Mouse (Mus musculus) kidney, adult 2 months (tissue): Measurements from ENCODE around the gene Tomm5. TPM values are rescaled to one million over a fixed set of nuclear protein-coding genes. Genes with fewer than 3 reads are reported as not detected.
A peak's percentile ranks its signal among the peaks of the same experiment; 100 is the strongest.
"Not testable (repeated sequence)": the region's sequence is repeated elsewhere in the genome, so short reads cannot be mapped to it uniquely, and the experiment has no call there.

ENCODE experiments used
- DNase-seq: peaks from one replicate; pipeline ENCODE4 v3.0.0; 2021
- H3K27ac ChIP-seq: fragments of 200-500 bp; 2 replicates; pipeline ENCODE4 v1.5.1; 2012; ENCODE audit warnings: low read depth, low read length, control low read depth, inconsistent platforms; ENCODE audit not compliant: insufficient read depth
- H3K27me3 ChIP-seq: fragments of 200-500 bp; replicated peaks from 2 replicates; pipeline ENCODE4 v1.6.1; 2012; ENCODE audit warnings: mild to moderate bottlenecking, moderate library complexity, low read length, inconsistent platforms; ENCODE audit not compliant: control insufficient read depth, insufficient read depth
- H3K36me3 ChIP-seq: fragments of 200-500 bp; 2 replicates; pipeline ENCODE4 v1.6.1; 2012; ENCODE audit warnings: mild to moderate bottlenecking, moderate library complexity, low read length, inconsistent platforms; ENCODE audit not compliant: control insufficient read depth, insufficient read depth
- H3K4me1 ChIP-seq: fragments of 200-500 bp; 2 replicates; pipeline ENCODE4 v1.6.1; 2011; ENCODE audit warnings: low read length; ENCODE audit not compliant: control insufficient read depth, insufficient read depth
- H3K4me3 ChIP-seq: fragments of 200-500 bp; 2 replicates; pipeline ENCODE4 v1.5.1; 2011; ENCODE audit warnings: mild to moderate bottlenecking, low read depth, low read length, control low read depth; ENCODE audit not compliant: insufficient read depth
- CTCF ChIP-seq: fragments of 200-500 bp; conservative IDR thresholded peaks from 2 replicates; pipeline ENCODE4 v1.5.1; 2011; ENCODE audit warnings: low read depth, mild to moderate bottlenecking, control low read depth, low read length, moderate library complexity, mixed read lengths; ENCODE audit not compliant: insufficient read depth, insufficient read length
- POLR2A ChIP-seq: fragments of 200-500 bp; IDR thresholded peaks from one replicate; pipeline ENCODE4 v1.6.1; 2011; ENCODE audit warnings: low read depth, low read length, control low read depth
- WGBS: fragments of 180-500 bp; shearing (Covaris S2); methylation state at CpG from one replicate; pipeline ENCODE4 v1.1.7; 2018; 5-methylcytosine and 5-hydroxymethylcytosine counted together
- polyA plus RNA-seq: library from polyadenylated mRNA; depleted of rRNA; stranded (reverse); fragments of >200 nt; gene quantifications from 2 replicates; pipeline ENCODE4 v1.2.3, GENCODE M21; 2012; rRNA removed

The Tomm5 gene
- polyA plus RNA-seq, 1 experiment: 155 TPM

- Histone ChIP-seq H3K4me3 (no peak overlapping the region), H3K27me3 (no peaks in the 10 kb centered on the region), H3K27ac (no peak overlapping the region), H3K36me3 (no peaks in the 10 kb centered on the region), H3K4me1 (peaks cover 12% of the 10 kb centered on the region; the same call in 1 of the 2 replicates)
- DNase-seq: no peak
- TF ChIP-seq POLR2A: no peak
- TF ChIP-seq CTCF: no peak
- WGBS: 36% methylated on average over 2 of the region's 2 CpGs
Observed at GRCm38 (mm10) chr4:45066036-45066730, 41.7 kb downstream of the Tomm5 start.

- Histone ChIP-seq H3K4me1 (peaks cover 4% of the 10 kb centered on the region; the same call in 1 of the 2 replicates), H3K27me3 (no peaks in the 10 kb centered on the region), H3K36me3 (no peaks in the 10 kb centered on the region), H3K4me3 (no peak overlapping the region), H3K27ac (peak overlapping the region; percentile 77)
- TF ChIP-seq CTCF (no peak), POLR2A (no peak)
- DNase-seq: peak; percentile 81
- 58% methylated on average over 2 of the region's 2 CpGs for WGBS
Observed at GRCm38 (mm10) chr4:45064577-45064976, 43.3 kb downstream of the Tomm5 start.

DNA sequence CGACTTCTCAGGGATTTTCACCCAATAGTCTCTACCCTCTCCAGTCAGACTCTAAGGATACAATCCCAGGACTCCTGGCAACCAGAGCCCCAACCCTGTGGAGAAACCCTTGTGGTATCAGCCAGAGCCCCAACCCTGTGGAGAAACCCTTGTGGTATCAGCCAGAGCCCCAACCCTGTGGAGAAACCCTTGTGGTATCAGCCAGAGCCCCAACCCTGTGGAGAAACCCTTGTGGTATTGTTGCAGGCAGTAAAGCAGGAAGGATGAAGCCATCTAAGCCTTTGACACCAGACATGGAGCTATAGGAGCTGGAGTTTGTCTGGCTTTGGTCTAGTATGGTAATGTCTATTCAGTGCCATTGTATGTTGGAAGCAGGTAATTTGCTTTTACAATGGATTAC, 44.1 kb downstream of the Tomm5 start:
- not testable (repeated sequence) for H3K4me3 ChIP-seq, H3K27me3 ChIP-seq, H3K4me1 ChIP-seq, H3K27ac ChIP-seq, DNase-seq, H3K36me3 ChIP-seq
- WGBS: 79% methylated on average over 1 of the region's 1 CpGs

GRCm38 (mm10) chr4:45055451-45055850, 52.5 kb downstream of the Tomm5 start:
- 79% methylated on average over 8 of the region's 8 CpGs for WGBS
- no peak overlapping the region for H3K4me3 ChIP-seq
- H3K27ac ChIP-seq: no peak overlapping the region
- no peak for DNase-seq
- no peaks in the 10 kb centered on the region for H3K4me1 ChIP-seq
- H3K36me3 ChIP-seq: no peaks in the 10 kb centered on the region
- no peaks in the 10 kb centered on the region for H3K27me3 ChIP-seq
- no peak for TF ChIP-seq CTCF
- no peak for TF ChIP-seq POLR2A

Other genes starting within 250 kb of the Tomm5 start
- gene Grhpr, start 126.7 kb downstream of the Tomm5 start, polyA plus RNA-seq: 334 and 342 TPM in 2 replicates
- gene Zbtb5, start 95.7 kb downstream of the Tomm5 start, polyA plus RNA-seq: 11.8 and 12.8 TPM in 2 replicates
- 6.2 and 7.8 TPM in 2 replicates for gene Polr1e, start 89.5 kb downstream of the Tomm5 start, polyA plus RNA-seq
- gene Fbxo10, start 23.5 kb downstream of the Tomm5 start, polyA plus RNA-seq: 18.6 and 19.6 TPM in 2 replicates
- gene Frmpd1, start 76.8 kb upstream of the Tomm5 start, polyA plus RNA-seq: 0.46 and 0.56 TPM in 2 replicates
- gene Trmt10b, start 189.0 kb upstream of the Tomm5 start, polyA plus RNA-seq: 3.2 and 3.9 TPM in 2 replicates
- gene Dcaf10, start 234.0 kb upstream of the Tomm5 start, polyA plus RNA-seq: 8.5 and 12.2 TPM in 2 replicates
- gene Exosc3, start 234.6 kb upstream of the Tomm5 start, polyA plus RNA-seq: 16.3 and 16.7 TPM in 2 replicates